Mouse (Mus musculus): Measurements from ENCODE around the gene Syt14. TPM values are rescaled to one million over a fixed set of nuclear protein-coding genes. Genes with fewer than 3 reads are reported as not detected.

Syt14 gene
- polyA plus RNA-seq, 1 experiment = 1.7 TPM

DNA sequence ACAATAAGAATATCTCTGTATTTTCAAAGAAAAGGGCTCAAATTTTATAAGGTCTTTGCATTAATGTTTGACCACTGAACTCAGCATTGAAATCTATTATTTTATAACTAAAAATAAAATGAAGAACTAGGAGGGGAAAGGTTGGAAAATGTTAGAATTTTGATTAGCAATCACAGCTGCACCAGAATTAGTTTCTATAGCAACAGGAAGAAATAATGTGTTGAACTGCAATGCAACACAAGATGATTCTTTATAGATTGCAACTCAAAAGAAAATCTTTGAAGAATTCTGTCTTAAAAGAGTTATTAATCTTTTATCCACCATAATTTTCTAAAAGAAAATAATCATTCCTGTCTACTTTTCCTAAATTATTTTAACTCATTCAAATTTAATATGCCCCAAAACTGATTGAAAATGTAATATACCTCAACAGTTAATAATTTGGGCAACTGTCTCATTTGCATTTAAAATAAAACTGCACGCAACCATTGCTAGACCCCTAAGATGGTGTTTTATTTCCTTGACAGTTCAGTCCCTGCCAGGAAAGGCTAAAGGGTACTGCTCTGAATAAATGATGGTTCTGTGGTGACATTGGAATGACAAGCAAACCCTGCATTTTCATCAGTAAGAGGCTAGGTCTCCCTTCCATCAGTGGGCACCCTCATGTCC is 88.3 kb downstream of the Syt14 start:
- Histone ChIP-seq H3K36me3 (ENCODE audit: control insufficient read depth, insufficient read depth, low read length) (no peaks in the 10 kb centered on the region), H3K27ac (ENCODE audit: insufficient read depth, low read depth, low read length) (no peak overlapping the region), H3K27me3 (replicated peaks; ENCODE audit: control insufficient read depth, insufficient read depth, low read length) (no peaks in the 10 kb centered on the region), H3K4me1 (ENCODE audit: control insufficient read depth, insufficient read depth, low read length) (no peaks in the 10 kb centered on the region), H3K4me3 (ENCODE audit: insufficient read depth, low read depth, low read length) (no peak overlapping the region)
- no peak for DNase-seq
- TF ChIP-seq CTCF (conservative IDR thresholded peaks at IDR 0.05; ENCODE audit: insufficient read depth, insufficient read length, low read depth, low read length) = no peak
- no peak for TF ChIP-seq POLR2A (IDR thresholded peaks at IDR 0.05; ENCODE audit: low read depth, low read length)
- WGBS = 77% methylated on average over 1 of the region's 1 CpGs

DNA sequence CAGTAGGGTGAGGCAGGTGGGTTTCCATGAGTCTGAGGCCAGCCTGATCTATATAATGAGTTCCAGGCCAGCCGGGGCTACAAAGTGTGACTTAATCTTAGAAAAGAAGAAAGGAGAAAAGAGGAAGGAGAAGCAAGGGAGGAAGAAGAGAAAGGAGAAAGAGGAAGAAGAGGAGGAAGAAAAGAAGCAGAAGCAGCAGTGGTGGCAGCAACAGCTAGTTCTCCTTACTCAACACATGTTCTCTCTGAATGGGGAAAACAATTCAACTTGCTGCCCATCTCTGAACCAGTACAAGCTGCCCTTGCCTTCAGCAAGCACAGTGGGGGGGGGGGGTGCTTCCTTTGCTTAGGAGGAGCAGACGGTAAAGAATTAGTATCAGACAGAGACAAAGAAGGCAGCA is 96.5 kb downstream of the Syt14 start:
- TF ChIP-seq POLR2A (IDR thresholded peaks at IDR 0.05; ENCODE audit: low read depth, low read length) (no peak), CTCF (conservative IDR thresholded peaks at IDR 0.05; ENCODE audit: insufficient read depth, insufficient read length, low read depth, low read length) (no peak)
- Histone ChIP-seq H3K4me1 (ENCODE audit: control insufficient read depth, insufficient read depth, low read length) (no peaks in the 10 kb centered on the region), H3K27ac (ENCODE audit: insufficient read depth, low read depth, low read length) (no peak overlapping the region), H3K36me3 (ENCODE audit: control insufficient read depth, insufficient read depth, low read length) (no peaks in the 10 kb centered on the region), H3K27me3 (replicated peaks; ENCODE audit: control insufficient read depth, insufficient read depth, low read length) (no peaks in the 10 kb centered on the region), H3K4me3 (ENCODE audit: insufficient read depth, low read depth, low read length) (no peak overlapping the region)
- no peak for DNase-seq
- WGBS = 66% methylated on average over 2 of the region's 2 CpGs

DNA sequence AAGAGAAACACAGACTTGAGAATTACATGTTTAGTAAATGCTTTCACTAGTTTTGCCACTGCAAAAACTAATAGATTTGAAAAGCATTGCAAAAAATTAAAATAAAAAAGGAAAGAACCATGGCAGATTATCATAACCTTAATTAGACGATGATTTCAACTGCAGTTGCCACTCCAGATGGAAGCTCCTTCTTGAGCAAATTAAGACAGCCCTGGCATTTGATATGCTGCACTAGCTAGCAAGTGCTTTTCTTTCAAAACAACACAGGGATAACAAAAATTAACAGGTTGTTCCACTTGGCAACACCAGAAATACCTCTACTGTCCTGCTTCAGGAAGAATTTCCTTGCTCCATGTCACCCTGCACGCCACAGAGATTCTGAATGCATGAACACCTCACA is 97.6 kb downstream of the Syt14 start:
- TF ChIP-seq POLR2A (IDR thresholded peaks at IDR 0.05; ENCODE audit: low read depth, low read length) = no peak
- 80% methylated on average over 2 of the region's 2 CpGs for WGBS
- no peaks in the 10 kb centered on the region for H3K36me3 ChIP-seq (ENCODE audit: control insufficient read depth, insufficient read depth, low read length)
- no peaks in the 10 kb centered on the region for H3K4me1 ChIP-seq (ENCODE audit: control insufficient read depth, insufficient read depth, low read length)
- DNase-seq = no peak
- H3K4me3 ChIP-seq (ENCODE audit: insufficient read depth, low read depth, low read length) = no peak overlapping the region
- H3K27me3 ChIP-seq (replicated peaks; ENCODE audit: control insufficient read depth, insufficient read depth, low read length) = no peaks in the 10 kb centered on the region
- no peak overlapping the region for H3K27ac ChIP-seq (ENCODE audit: insufficient read depth, low read depth, low read length)

DNA sequence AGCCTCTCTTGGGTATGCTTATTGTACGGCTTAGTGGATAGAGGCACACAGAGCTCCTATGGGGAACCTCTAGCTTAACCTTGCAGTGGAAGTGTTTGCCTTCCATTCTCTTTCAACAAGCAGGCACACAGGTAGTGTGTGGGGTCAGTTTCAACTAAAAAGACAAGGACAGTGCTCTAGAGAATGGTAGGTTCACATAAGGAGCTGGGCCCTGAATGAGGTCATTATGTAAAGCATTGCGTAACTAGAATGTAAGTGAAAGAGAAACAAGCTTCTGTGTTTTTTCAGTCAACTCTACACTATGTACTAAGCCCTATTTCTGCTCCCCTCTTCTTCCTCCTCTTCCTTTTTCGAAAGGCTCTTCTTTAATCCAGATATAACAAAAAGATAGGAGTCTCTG is 103.8 kb downstream of the Syt14 start:
- TF ChIP-seq POLR2A (IDR thresholded peaks at IDR 0.05; ENCODE audit: low read depth, low read length) (no peak), CTCF (conservative IDR thresholded peaks at IDR 0.05; ENCODE audit: insufficient read depth, insufficient read length, low read depth, low read length) (no peak)
- no peaks in the 10 kb centered on the region for H3K36me3 ChIP-seq (ENCODE audit: control insufficient read depth, insufficient read depth, low read length)
- DNase-seq = no peak
- no peak overlapping the region for H3K4me3 ChIP-seq (ENCODE audit: insufficient read depth, low read depth, low read length)
- WGBS = 90% methylated on average over 3 of the region's 3 CpGs
- H3K27me3 ChIP-seq (replicated peaks; ENCODE audit: control insufficient read depth, insufficient read depth, low read length) = no peaks in the 10 kb centered on the region
- no peaks in the 10 kb centered on the region for H3K4me1 ChIP-seq (ENCODE audit: control insufficient read depth, insufficient read depth, low read length)
- H3K27ac ChIP-seq (ENCODE audit: insufficient read depth, low read depth, low read length) = no peak overlapping the region

DNA sequence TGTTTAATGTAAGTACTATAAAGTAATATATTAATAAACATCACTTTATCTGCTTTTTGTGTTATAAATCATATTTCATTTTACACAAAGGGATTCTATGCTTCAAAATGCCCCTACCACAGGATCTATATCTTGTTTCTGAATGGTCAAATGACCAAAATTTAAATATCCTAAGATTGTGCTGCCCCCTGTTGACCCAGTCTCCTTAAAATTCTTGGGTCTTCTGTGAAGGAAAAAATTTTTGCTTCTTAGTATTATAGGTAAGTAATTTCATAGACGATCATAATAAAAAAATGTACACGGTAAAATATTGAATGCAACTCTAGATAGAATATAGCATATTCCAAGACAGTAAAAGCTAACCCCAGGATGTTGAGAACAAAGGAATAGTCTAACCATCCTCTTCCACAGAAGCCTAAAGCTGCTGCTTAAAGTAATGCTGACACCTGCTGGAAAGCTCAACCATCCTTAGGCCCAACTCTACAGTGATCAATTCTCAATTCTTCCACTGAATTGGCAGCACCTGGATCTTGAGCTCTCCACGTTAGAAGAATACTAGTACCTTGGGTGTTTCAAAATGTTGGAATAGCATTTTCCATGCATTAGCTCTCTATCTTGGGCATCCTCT is 123.4 kb downstream of the Syt14 start:
- DNase-seq = peak; percentile 31
- no peaks in the 10 kb centered on the region for H3K4me1 ChIP-seq (ENCODE audit: control insufficient read depth, insufficient read depth, low read length)
- 59% methylated on average over 3 of the region's 3 CpGs for WGBS
- no peak overlapping the region for H3K27ac ChIP-seq (ENCODE audit: insufficient read depth, low read depth, low read length)
- no peaks in the 10 kb centered on the region for H3K27me3 ChIP-seq (replicated peaks; ENCODE audit: control insufficient read depth, insufficient read depth, low read length)
- H3K36me3 ChIP-seq (ENCODE audit: control insufficient read depth, insufficient read depth, low read length) = no peaks in the 10 kb centered on the region; the same call in 1 of the 2 replicates
- H3K4me3 ChIP-seq (ENCODE audit: insufficient read depth, low read depth, low read length) = no peak overlapping the region
- TF ChIP-seq CTCF (conservative IDR thresholded peaks at IDR 0.05; ENCODE audit: insufficient read depth, insufficient read length, low read depth, low read length) = no peak

DNA sequence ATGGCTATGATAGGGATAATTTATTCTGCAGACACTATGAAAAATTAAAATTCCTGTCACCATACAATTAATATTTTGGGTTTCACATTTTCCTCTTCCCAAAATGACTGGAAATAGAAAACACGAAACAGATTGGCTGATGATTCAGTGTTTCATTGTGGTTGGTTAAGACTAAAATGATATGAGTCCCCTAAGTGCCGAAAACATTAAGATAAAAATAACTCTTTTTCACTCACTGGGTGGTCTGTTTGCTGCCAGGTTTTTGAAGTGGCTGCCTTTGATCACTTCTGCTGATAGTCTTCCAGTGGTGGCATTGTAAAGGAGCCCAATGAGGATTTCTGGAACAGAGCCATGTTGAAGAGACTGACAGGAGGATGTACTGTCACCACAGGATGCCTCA is 134.1 kb downstream of the Syt14 start:
- WGBS = 74% methylated on average over 2 of the region's 2 CpGs
- no peak overlapping the region for H3K27ac ChIP-seq (ENCODE audit: insufficient read depth, low read depth, low read length)
- H3K4me3 ChIP-seq (ENCODE audit: insufficient read depth, low read depth, low read length) = no peak overlapping the region
- TF ChIP-seq POLR2A (IDR thresholded peaks at IDR 0.05; ENCODE audit: low read depth, low read length) = no peak
- no peak for TF ChIP-seq CTCF (conservative IDR thresholded peaks at IDR 0.05; ENCODE audit: insufficient read depth, insufficient read length, low read depth, low read length)
- no peaks in the 10 kb centered on the region for H3K27me3 ChIP-seq (replicated peaks; ENCODE audit: control insufficient read depth, insufficient read depth, low read length)
- DNase-seq = no peak
- no peaks in the 10 kb centered on the region for H3K4me1 ChIP-seq (ENCODE audit: control insufficient read depth, insufficient read depth, low read length)
- no peaks in the 10 kb centered on the region for H3K36me3 ChIP-seq (ENCODE audit: control insufficient read depth, insufficient read depth, low read length)

DNA sequence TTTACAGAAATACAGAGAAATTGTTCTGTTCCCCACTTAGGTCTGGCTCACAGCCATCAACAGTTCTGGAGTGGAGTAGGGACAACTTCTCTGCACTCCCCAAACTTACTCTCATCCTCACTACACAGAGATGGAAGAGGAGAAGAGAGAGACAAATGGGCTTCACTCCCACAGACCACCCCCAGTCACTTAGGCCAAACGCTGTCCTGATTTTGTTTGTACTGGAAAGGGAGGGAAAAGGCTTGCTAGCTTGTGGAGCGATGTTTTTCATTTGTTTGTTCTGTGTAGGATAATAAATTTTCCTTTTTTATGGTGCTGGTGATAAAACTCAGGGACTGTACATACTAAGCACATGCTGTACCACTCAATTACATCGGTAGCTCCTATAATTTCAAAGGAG is 134.7 kb downstream of the Syt14 start:
- 51% methylated on average over 3 of the region's 3 CpGs for WGBS
- Histone ChIP-seq H3K4me1 (ENCODE audit: control insufficient read depth, insufficient read depth, low read length) (no peaks in the 10 kb centered on the region), H3K27me3 (replicated peaks; ENCODE audit: control insufficient read depth, insufficient read depth, low read length) (no peaks in the 10 kb centered on the region), H3K36me3 (ENCODE audit: control insufficient read depth, insufficient read depth, low read length) (no peaks in the 10 kb centered on the region), H3K4me3 (ENCODE audit: insufficient read depth, low read depth, low read length) (no peak overlapping the region), H3K27ac (ENCODE audit: insufficient read depth, low read depth, low read length) (no peak overlapping the region)
- DNase-seq = no peak
- no peak for TF ChIP-seq CTCF (conservative IDR thresholded peaks at IDR 0.05; ENCODE audit: insufficient read depth, insufficient read length, low read depth, low read length)
- TF ChIP-seq POLR2A (IDR thresholded peaks at IDR 0.05; ENCODE audit: low read depth, low read length) = no peak
